Mouse (Mus musculus) Muller cell, postnatal 12 days (primary cell): Measurements from ENCODE around the gene Denr.

ENCODE experiments used
- DNase-seq: peaks from one replicate; pipeline ENCODE4 v3.0.0-alpha.2; 2015; ENCODE audit errors: inconsistent ontology term

Denr gene

GRCm38 (mm10) chr5:123969216-123969615 lies 62.2 kb downstream of the Denr start:
- no peak for DNase-seq

GRCm38 (mm10) chr5:123970576-123970975 lies 63.6 kb downstream of the Denr start:
- no peak for DNase-seq

- no peak for DNase-seq
These were observed 65.5 kb downstream of the Denr start for GRCm38 (mm10) chr5:123972453-123972852.

- DNase-seq = peak; percentile 82
These were observed 66.6 kb downstream of the Denr start, which contains the start of gene Hip1r for GRCm38 (mm10) chr5:123973299-123974178. Hip1r (plus strand) TSS chr5:123973628.

- DNase-seq = no peak
These were observed 67.2 kb downstream of the Denr start for GRCm38 (mm10) chr5:123974179-123974485.

GRCm38 (mm10) chr5:123974616-123975111 lies 67.7 kb downstream of the Denr start:
- no peak for DNase-seq

- DNase-seq = no peak
These were observed 68.7 kb downstream of the Denr start for GRCm38 (mm10) chr5:123975668-123976180.

GRCm38 (mm10) chr5:123977231-123977630 lies 70.3 kb downstream of the Denr start:
- no peak for DNase-seq

- DNase-seq = no peak
These were observed 71.2 kb downstream of the Denr start for GRCm38 (mm10) chr5:123978131-123978530.
